Comparison of ENCODE assay signal across 8 mouse cellular contexts in genomic region chr19:43662176-43662967, GRCm38 (mm10). TPM values are rescaled to one million over a fixed set of nuclear protein-coding genes. Genes with fewer than 3 reads are reported as not detected.
DNase-seq lines count a peak whose midpoint lies in the region; ATAC-seq and TF ChIP-seq lines count a peak whose summit lies in the region.

No protein-coding gene starts in this region.

- TF ChIP-seq POLR2A in lung, adult 2 months (IDR thresholded peaks at IDR 0.05; ENCODE audit: borderline replicate concordance, extremely low read depth, low read depth, low read length) = no peak
- no peak for TF ChIP-seq POLR2A in kidney, adult 2 months (IDR thresholded peaks at IDR 0.05; ENCODE audit: low read depth, low read length)

- intact Hi-C loops in left cerebral cortex, postnatal 36 days (cut with DNase I) = no loop called here

- no peaks in the 10 kb centered on the region for H3K4me1 ChIP-seq in lung, adult 2 months (ENCODE audit: control insufficient read depth, insufficient read depth, low read length)
- peaks cover 7% of the 10 kb centered on the region for H3K4me1 ChIP-seq in forebrain, embryonic 12.5 days
- peaks cover 3% of the 10 kb centered on the region; the same call in 1 of the 2 replicates for H3K4me1 ChIP-seq in kidney, adult 2 months (ENCODE audit: control insufficient read depth, insufficient read depth, low read length)
- no peaks in the 10 kb centered on the region for H3K4me1 ChIP-seq in midbrain, embryonic 14.5 days (ENCODE audit: control insufficient read depth, insufficient read depth, low read length)

- no peak for DNase-seq in lung, adult 2 months
- no peak for DNase-seq in lung, adult 18-20 months
- DNase-seq in kidney, adult 2 months = peak; percentile 64
- DNase-seq in midbrain, embryonic 14.5 days = peak; percentile 65
- DNase-seq in adrenal gland, adult 2 months = no peak
- no peak for DNase-seq in left cerebral cortex, postnatal 36 days (ENCODE audit: low spot score in 2 of 2)

- H3K36me3 ChIP-seq in forebrain, embryonic 12.5 days (replicated peaks) = peaks cover 17% of the 10 kb centered on the region
- H3K36me3 ChIP-seq in kidney, adult 2 months (ENCODE audit: control insufficient read depth, insufficient read depth, low read length) = no peaks in the 10 kb centered on the region; the same call in 1 of the 2 replicates
- peaks cover 15% of the 10 kb centered on the region for H3K36me3 ChIP-seq in midbrain, embryonic 14.5 days (ENCODE audit: control insufficient read depth, insufficient read depth, low read length)

- TF ChIP-seq CTCF in lung, adult 2 months (IDR thresholded peaks at IDR 0.05; ENCODE audit: insufficient read depth, low read length) = peak; percentile 24; the same call in 1 of the 2 replicates
- TF ChIP-seq CTCF in kidney, adult 2 months (conservative IDR thresholded peaks at IDR 0.05; ENCODE audit: insufficient read depth, insufficient read length, low read depth, low read length) = peak; percentile 60; the same call in 1 of the 2 replicates

- peak; percentile 33; the same call in 1 of the 2 replicates for ATAC-seq in forebrain, embryonic 12.5 days (ENCODE audit: low FRiP score)
- ATAC-seq in midbrain, embryonic 14.5 days (ENCODE audit: low FRiP score, low TSS enrichment) = peak; percentile 14; the same call in 1 of the 2 replicates
- no peak for ATAC-seq in megakaryocyte-erythroid progenitor cell, adult 5-6 weeks (replicated peaks; ENCODE audit: low FRiP score, low TSS enrichment, poor library complexity, severe bottlenecking)

- WGBS in lung, adult 2 months = 53% methylated on average over 19 of the region's 19 CpGs
- WGBS in forebrain, embryonic 12.5 days = 39% methylated on average over 19 of the region's 19 CpGs
- 43% methylated on average over 19 of the region's 19 CpGs for WGBS in kidney, adult 2 months
- WGBS in midbrain, embryonic 14.5 days = 34% methylated on average over 19 of the region's 19 CpGs

- H3K9ac ChIP-seq in forebrain, embryonic 12.5 days = no peak overlapping the region
- no peak overlapping the region for H3K9ac ChIP-seq in midbrain, embryonic 14.5 days (replicated peaks; ENCODE audit: low read length)

- no peak overlapping the region for H3K4me2 ChIP-seq in forebrain, embryonic 12.5 days
- H3K4me2 ChIP-seq in midbrain, embryonic 14.5 days (ENCODE audit: low read length) = 0 out of 2 replicates have a peak overlapping the region, but pooled peaks have one; percentile 8

- H3K4me3 ChIP-seq in lung, adult 2 months (replicated peaks; ENCODE audit: extremely low read depth, low read depth, low read length) = no peak overlapping the region
- H3K4me3 ChIP-seq in forebrain, embryonic 12.5 days (replicated peaks) = no peak overlapping the region
- no peak overlapping the region for H3K4me3 ChIP-seq in kidney, adult 2 months (ENCODE audit: insufficient read depth, low read depth, low read length)
- no peak overlapping the region for H3K4me3 ChIP-seq in midbrain, embryonic 14.5 days (replicated peaks; ENCODE audit: low read depth, low read length)

- no peak overlapping the region for H3K27ac ChIP-seq in forebrain, embryonic 12.5 days
- no peak overlapping the region; the same call in 1 of the 2 replicates for H3K27ac ChIP-seq in kidney, adult 2 months (ENCODE audit: insufficient read depth, low read depth, low read length)
- H3K27ac ChIP-seq in midbrain, embryonic 14.5 days (replicated peaks; ENCODE audit: low read depth, low read length) = no peak overlapping the region

- no peaks in the 10 kb centered on the region for H3K27me3 ChIP-seq in forebrain, embryonic 12.5 days
- H3K27me3 ChIP-seq in kidney, adult 2 months (replicated peaks; ENCODE audit: control insufficient read depth, insufficient read depth, low read length) = no peaks in the 10 kb centered on the region
- no peaks in the 10 kb centered on the region for H3K27me3 ChIP-seq in midbrain, embryonic 14.5 days (ENCODE audit: control insufficient read depth, insufficient read depth, low read length)

- no peaks in the 10 kb centered on the region for H3K9me3 ChIP-seq in forebrain, embryonic 12.5 days
- H3K9me3 ChIP-seq in midbrain, embryonic 14.5 days (ENCODE audit: control insufficient read depth, low read length) = no peaks in the 10 kb centered on the region

RNA-seq across cellular contexts. Expression of gene Slc25a28, which starts 12.3 kb away (rescaled TPM):
- polyA plus RNA-seq in lung, adult 2 months (2012; rRNA removed) = 62.9 and 74.4 TPM in 2 replicates
- polyA plus RNA-seq in forebrain, embryonic 12.5 days (2016; fragmentation: Nextera tagmentation; extraction: Ambion mirVana) = 17.5 and 18.1 TPM in 2 replicates
- 83.2 and 93.1 TPM in 2 replicates for polyA plus RNA-seq in kidney, adult 2 months (2012; rRNA removed)
- 10.8 and 16.7 TPM in 2 replicates for polyA plus RNA-seq in midbrain, embryonic 14.5 days (2014; fragmentation: Nextera tagmentation; extraction: Ambion mirVana)
- 43.4 and 47.5 TPM in 2 replicates for total RNA-seq in megakaryocyte-erythroid progenitor cell, adult 5-6 weeks (2014; fragmentation: Nextera tagmentation)
- 23.8 and 35.2 TPM in 2 replicates for total RNA-seq in megakaryocyte-erythroid progenitor cell, adult 5-6 weeks (2017)
- total RNA-seq in adrenal gland, adult 2 months (2021) = 10 to 100 TPM; 62.3 to 73.1 TPM
- polyA plus RNA-seq in adrenal gland, adult 2 months (2012; rRNA removed) = 93.6 and 111 TPM in 2 replicates
- 10 to 100 TPM; 39.2 to 39.9 TPM for total RNA-seq in left cerebral cortex, postnatal 36 days (2021)

RNA-seq across cellular contexts. Expression of gene Entpd7, which starts 27.1 kb away (rescaled TPM):
- 3.4 and 4.1 TPM in 2 replicates for polyA plus RNA-seq in lung, adult 2 months (2012; rRNA removed)
- polyA plus RNA-seq in forebrain, embryonic 12.5 days (2016; fragmentation: Nextera tagmentation; extraction: Ambion mirVana) = 10.2 TPM in 2 replicates
- 6.1 and 6.5 TPM in 2 replicates for polyA plus RNA-seq in kidney, adult 2 months (2012; rRNA removed)
- polyA plus RNA-seq in midbrain, embryonic 14.5 days (2014; fragmentation: Nextera tagmentation; extraction: Ambion mirVana) = 10.3 and 10.5 TPM in 2 replicates
- 6.2 and 10.0 TPM in 2 replicates for total RNA-seq in megakaryocyte-erythroid progenitor cell, adult 5-6 weeks (2014; fragmentation: Nextera tagmentation)
- total RNA-seq in megakaryocyte-erythroid progenitor cell, adult 5-6 weeks (2017) = 1.4 and 2.3 TPM in 2 replicates
- 10 to 100 TPM; 16.3 to 20.0 TPM for total RNA-seq in adrenal gland, adult 2 months (2021)
- polyA plus RNA-seq in adrenal gland, adult 2 months (2012; rRNA removed) = 3.6 and 4.0 TPM in 2 replicates
- total RNA-seq in left cerebral cortex, postnatal 36 days (2021) = 10 to 100 TPM; 22.5 to 23.3 TPM

RNA-seq across cellular contexts. Expression of gene Nkx2-3, which starts 50.2 kb away (rescaled TPM):
- polyA plus RNA-seq in lung, adult 2 months (2012; rRNA removed) = 0.05 TPM in 1 of 2 replicates, not detected in the other
- 6.3 and 8.3 TPM in 2 replicates for polyA plus RNA-seq in forebrain, embryonic 12.5 days (2016; fragmentation: Nextera tagmentation; extraction: Ambion mirVana)
- polyA plus RNA-seq in kidney, adult 2 months (2012; rRNA removed) = not detected in 2 replicates
- polyA plus RNA-seq in midbrain, embryonic 14.5 days (2014; fragmentation: Nextera tagmentation; extraction: Ambion mirVana) = 0.30 and 0.62 TPM in 2 replicates
- total RNA-seq in megakaryocyte-erythroid progenitor cell, adult 5-6 weeks (2014; fragmentation: Nextera tagmentation) = not detected in 2 replicates
- total RNA-seq in megakaryocyte-erythroid progenitor cell, adult 5-6 weeks (2017) = not detected in 2 replicates
- not detected for total RNA-seq in adrenal gland, adult 2 months (2021)
- not detected in 2 replicates for polyA plus RNA-seq in adrenal gland, adult 2 months (2012; rRNA removed)
- total RNA-seq in left cerebral cortex, postnatal 36 days (2021) = not detected

Comparison
In these comparisons a context has a peak if more than half of its experiments do, and no peak if none do; other contexts are left out.
1. DNase-seq: peak in kidney, adult 2 months (single experiment) and midbrain, embryonic 14.5 days (single experiment); none in lung, adult 2 months (single experiment), lung, adult 18-20 months (0 of 2), adrenal gland, adult 2 months (single experiment) and left cerebral cortex, postnatal 36 days (0 of 2).